Mouse (Mus musculus) stomach, postnatal 0 days (tissue): ENCODE measurements around the gene Evi5l. TPM values are rescaled to one million over a fixed set of nuclear protein-coding genes. Genes with fewer than 3 reads are reported as not detected.

Experiments used
- ATAC-seq: fragments of 200-750 bp; cut with Nextera tagmentation; 2 replicates; pipeline ENCODE4 v1.8.0; 2017; ENCODE audit not compliant: low FRiP score, low TSS enrichment
- DNase-seq: peaks from one replicate; pipeline ENCODE4 v3.0.0-alpha.2; 2016; ENCODE audit warnings: low spot score
- H3K27ac ChIP-seq: fragments of 300-500 bp; sonication (generic); replicated peaks from 2 replicates; pipeline ENCODE4 v1.5.1; 2014; ENCODE audit warnings: mild to moderate bottlenecking, control low read depth
- H3K27me3 ChIP-seq: fragments of 300-500 bp; sonication (generic); 2 replicates; pipeline ENCODE4 v1.6.1; 2014; ENCODE audit warnings: low read length; ENCODE audit not compliant: control insufficient read depth, insufficient read depth
- H3K36me3 ChIP-seq: fragments of 300-500 bp; sonication (generic); 2 replicates; pipeline ENCODE4 v1.6.1; 2014; ENCODE audit warnings: low read length, mixed read lengths; ENCODE audit not compliant: control insufficient read depth, insufficient read depth
- H3K4me1 ChIP-seq: fragments of 300-500 bp; sonication (generic); replicated peaks from 2 replicates; pipeline ENCODE4 v1.6.1; 2014; ENCODE audit warnings: antibody characterized with exemption; ENCODE audit not compliant: control insufficient read depth, insufficient read depth
- H3K4me2 ChIP-seq: fragments of 300-500 bp; sonication (generic); replicated peaks from 2 replicates; pipeline ENCODE4 v1.6.1; 2014; ENCODE audit warnings: low read depth, mild to moderate bottlenecking, control low read depth, moderate library complexity
- H3K4me3 ChIP-seq: fragments of 300-500 bp; sonication (generic); 2 replicates; pipeline ENCODE4 v1.5.1; 2014; ENCODE audit warnings: low read depth, low read length, control low read depth
- H3K9ac ChIP-seq: fragments of 300-500 bp; sonication (generic); 2 replicates; pipeline ENCODE4 v1.6.1; 2014; ENCODE audit warnings: mild to moderate bottlenecking, low read length, control low read depth, mixed read lengths
- H3K9me3 ChIP-seq: fragments of 300-500 bp; sonication (generic); 2 replicates; pipeline ENCODE4 v1.6.1; 2016; ENCODE audit warnings: low read length; ENCODE audit not compliant: control insufficient read depth
- CTCF ChIP-seq: IDR thresholded peaks from 2 replicates; pipeline ENCODE4 v1.5.1; 2016; ENCODE audit warnings: antibody characterized with exemption, low read depth, mild to moderate bottlenecking, moderate library complexity
- EP300 ChIP-seq: optimal IDR thresholded peaks from 2 replicates; pipeline ENCODE3; 2016; ENCODE audit warnings: antibody characterized with exemption
- WGBS: fragments of 180-500 bp; shearing (Covaris S2); extraction: QIAGEN DNeasy Blood & Tissue Kit; methylation state at CpG from one replicate; pipeline ENCODE4 v1.1.7; 2014; 5-methylcytosine and 5-hydroxymethylcytosine counted together
- polyA plus RNA-seq: library from polyadenylated mRNA; unstranded; fragments of >200 nt; fragmentation: Nextera tagmentation; extraction: Ambion mirVana; gene quantifications from 2 replicates; pipeline ENCODE4 v1.2.1, GENCODE M21; 2015

Gene Evi5l
- polyA plus RNA-seq, 1 experiment from 2014 or later: 11.0 TPM

- Histone ChIP-seq H3K4me2 (no peak overlapping the region), H3K4me3 (no peak overlapping the region), H3K4me1 (no peaks in the 10 kb centered on the region), H3K36me3 (no peaks in the 10 kb centered on the region), H3K27ac (no peak overlapping the region), H3K9ac (no peak overlapping the region), H3K27me3 (no peaks in the 10 kb centered on the region), H3K9me3 (no peaks in the 10 kb centered on the region)
- ATAC-seq: no peak
- TF ChIP-seq EP300 (no peak), CTCF (no peak)
- DNase-seq: no peak
These were observed 11.5 kb upstream of the Evi5l start for GRCm38 (mm10) chr8:4154878-4155277.

DNA sequence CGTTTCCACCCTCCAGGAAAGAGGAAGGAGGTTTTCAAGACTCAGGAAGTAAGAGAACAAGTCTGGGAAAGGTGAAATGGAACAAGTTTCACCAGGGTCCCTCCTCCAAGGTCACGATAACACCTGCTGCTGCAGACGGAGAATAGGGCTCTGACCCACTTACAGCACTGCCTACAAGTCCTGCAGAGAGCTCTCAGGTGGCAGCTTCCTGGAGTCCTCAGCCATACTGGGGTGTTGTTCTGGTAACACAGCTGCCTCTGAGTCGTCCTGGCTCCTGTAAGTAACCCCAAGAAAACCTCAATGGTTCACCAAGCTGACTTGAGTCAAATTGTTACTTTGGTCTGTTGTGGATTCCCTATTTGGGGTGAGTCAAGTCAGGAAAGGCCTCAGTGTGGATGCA lies 3.6 kb upstream of the Evi5l start:
- WGBS: 54% methylated on average over 4 of the region's 4 CpGs
- no peak for DNase-seq
- no peak overlapping the region for H3K4me3 ChIP-seq
- no peak overlapping the region for H3K9ac ChIP-seq
- H3K4me1 ChIP-seq: no peaks in the 10 kb centered on the region
- H3K9me3 ChIP-seq: no peaks in the 10 kb centered on the region
- H3K27me3 ChIP-seq: no peaks in the 10 kb centered on the region
- TF ChIP-seq EP300 (no peak), CTCF (no peak)
- ATAC-seq: no peak
- H3K36me3 ChIP-seq: no peaks in the 10 kb centered on the region
- no peak overlapping the region for H3K27ac ChIP-seq
- H3K4me2 ChIP-seq: no peak overlapping the region

GRCm38 (mm10) chr8:4165176-4165851 lies 1.1 kb upstream of the Evi5l start:
- Histone ChIP-seq H3K4me3 (peak overlapping the region; percentile 46), H3K9ac (peak overlapping the region; percentile 50; the same call in 1 of the 2 replicates), H3K4me1 (no peaks in the 10 kb centered on the region), H3K36me3 (no peaks in the 10 kb centered on the region), H3K27ac (no peak overlapping the region), H3K27me3 (no peaks in the 10 kb centered on the region), H3K9me3 (no peaks in the 10 kb centered on the region), H3K4me2 (peak overlapping the region; percentile 65)
- no peak for ATAC-seq
- WGBS: 7% methylated on average over 11 of the region's 13 CpGs
- DNase-seq: no peak
- TF ChIP-seq EP300 (no peak), CTCF (no peak)

DNA sequence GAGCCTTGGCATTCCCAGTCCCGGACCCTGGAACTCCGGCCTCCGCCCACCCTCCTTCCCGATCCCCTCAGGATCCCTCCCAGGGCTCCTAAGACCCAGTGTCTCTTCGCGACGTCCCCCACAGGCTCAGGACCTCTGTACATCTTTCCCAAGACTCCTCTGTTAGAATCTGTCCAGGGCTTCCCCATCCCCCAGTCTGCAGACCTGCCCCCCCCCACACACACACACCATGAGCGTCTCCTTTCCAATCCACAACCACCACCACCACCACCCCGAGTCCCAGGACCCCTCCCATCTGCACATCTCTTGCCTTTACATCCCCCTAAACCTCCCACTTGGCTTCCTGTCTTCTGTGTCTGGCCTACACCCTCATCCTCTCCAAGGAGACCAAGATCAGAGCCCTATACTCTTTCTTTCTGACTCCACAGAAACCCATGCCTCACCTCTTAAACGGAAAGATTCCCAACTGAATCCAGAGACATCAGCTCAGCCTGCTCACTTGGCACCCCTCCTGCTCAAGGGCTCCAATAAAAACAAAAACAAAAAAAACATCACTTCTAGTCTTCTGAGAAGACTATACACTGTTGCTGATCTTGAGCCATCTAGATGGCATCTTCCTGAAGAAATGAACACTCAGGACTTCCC lies 636 bp downstream of the Evi5l start:
- DNase-seq: no peak

DNA sequence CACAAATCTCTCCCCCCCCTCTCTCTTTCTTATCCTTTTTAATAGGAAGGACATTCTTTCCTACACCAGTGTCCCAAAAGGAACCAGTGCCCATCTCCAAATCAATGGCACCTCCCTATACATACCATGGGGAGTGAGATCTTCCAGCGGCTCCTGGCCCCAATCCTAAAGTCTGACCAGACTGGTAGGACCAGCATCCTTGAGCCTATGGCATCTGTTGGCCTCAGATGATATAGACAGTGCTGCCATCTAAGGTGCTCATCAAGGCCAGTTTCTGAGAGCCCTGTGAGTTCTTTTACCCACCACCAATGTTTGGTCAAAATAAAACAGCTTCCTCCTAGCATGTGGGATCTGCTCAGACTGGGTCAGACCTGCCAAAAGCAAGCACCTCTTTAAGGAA lies 1.6 kb downstream of the Evi5l start:
- TF ChIP-seq EP300: no peak
- no peak for TF ChIP-seq CTCF
- ATAC-seq: no peak
- H3K27ac ChIP-seq: no peak overlapping the region
- no peaks in the 10 kb centered on the region for H3K27me3 ChIP-seq
- H3K9ac ChIP-seq: no peak overlapping the region
- no peak overlapping the region for H3K4me3 ChIP-seq
- no peak overlapping the region for H3K4me2 ChIP-seq
- H3K4me1 ChIP-seq: no peaks in the 10 kb centered on the region
- H3K9me3 ChIP-seq: no peaks in the 10 kb centered on the region
- DNase-seq: no peak
- 86% methylated on average over 1 of the region's 1 CpGs for WGBS
- no peaks in the 10 kb centered on the region for H3K36me3 ChIP-seq

More for the DNA sequence above, 636 bp downstream of the Evi5l start:
- H3K27me3 ChIP-seq: no peaks in the 10 kb centered on the region
- peak overlapping the region; percentile 92 for H3K4me2 ChIP-seq
- WGBS: 12% methylated on average over 10 of the region's 10 CpGs
- H3K4me1 ChIP-seq: no peaks in the 10 kb centered on the region
- H3K9ac ChIP-seq: peak overlapping the region; percentile 82
- ATAC-seq: no peak
- H3K36me3 ChIP-seq: no peaks in the 10 kb centered on the region
- H3K27ac ChIP-seq: peak overlapping the region; percentile 18; the same call in 1 of the 2 replicates
- no peaks in the 10 kb centered on the region for H3K9me3 ChIP-seq
- H3K4me3 ChIP-seq: peak overlapping the region; percentile 87
- TF ChIP-seq EP300 (no peak), CTCF (no peak)

- H3K27ac ChIP-seq: no peak overlapping the region
- H3K4me2 ChIP-seq: no peak overlapping the region
- H3K9me3 ChIP-seq: no peaks in the 10 kb centered on the region
- no peak overlapping the region for H3K4me3 ChIP-seq
- no peak for TF ChIP-seq EP300
- no peak for TF ChIP-seq CTCF
- no peak for ATAC-seq
- WGBS: 73% methylated on average over 3 of the region's 3 CpGs
- no peaks in the 10 kb centered on the region for H3K4me1 ChIP-seq
- no peaks in the 10 kb centered on the region for H3K27me3 ChIP-seq
- DNase-seq: no peak
- H3K9ac ChIP-seq: no peak overlapping the region
- no peaks in the 10 kb centered on the region for H3K36me3 ChIP-seq
These were observed 6.1 kb downstream of the Evi5l start for GRCm38 (mm10) chr8:4172486-4172885.
